Mouse (Mus musculus): Measurements from ENCODE around the gene Topors. TPM values are rescaled to one million over a fixed set of nuclear protein-coding genes. Genes with fewer than 3 reads are reported as not detected.

Topors gene
- total RNA-seq, 1 experiment: 69.3 TPM

GRCm38 (mm10) chr4:40310796-40311383, 41.2 kb upstream of the Topors start:
- Histone ChIP-seq H3K9ac (ENCODE audit: insufficient read depth, low read depth, low read length, poor library complexity, severe bottlenecking) (no peak overlapping the region), H3K4me3 (ENCODE audit: insufficient read depth in 1 of 2, low read depth in 1 of 2, low read length in 2 of 2, poor library complexity in 1 of 2, severe bottlenecking in 1 of 2) (no peak overlapping the region), H3K36me3 (ENCODE audit: control insufficient read depth, insufficient read depth, low read length, poor library complexity, severe bottlenecking) (no peaks in the 10 kb centered on the region), H3K27ac (ENCODE audit: insufficient read depth, low read depth, low read length, poor library complexity, severe bottlenecking) (no peak overlapping the region), H3K9me3 (ENCODE audit: control insufficient read depth, insufficient read depth, low read depth, low read length) (no peaks in the 10 kb centered on the region), H3K4me1 (ENCODE audit: control insufficient read depth in 2 of 2, insufficient read depth in 2 of 2, low read length in 2 of 2, poor library complexity in 1 of 2) (no peaks in the 10 kb centered on the region)
- in situ Hi-C loops (cut with MboI; ENCODE audit: low sequenced_read_pairs in 2 of 2, unreplicated experiment in 2 of 2): no loop called here
- TF ChIP-seq HCFC1 (IDR thresholded peaks at IDR 0.05; ENCODE audit: borderline replicate concordance, insufficient read depth, low read length) (no peak), MAFK (IDR thresholded peaks at IDR 0.05; ENCODE audit: insufficient read depth, low read depth, low read length) (no peak), ZNF384 (IDR thresholded peaks at IDR 0.05; ENCODE audit: low read depth, low read length) (no peak), ZC3H11A (IDR thresholded peaks at IDR 0.05; ENCODE audit: borderline replicate concordance, low read depth, low read length) (no peak), CHD2 (IDR thresholded peaks at IDR 0.05; ENCODE audit: low read depth, low read length) (no peak)
- no peak for DNase-seq (ENCODE audit: low read depth, low spot score)

- no peak overlapping the region for H3K9ac ChIP-seq (ENCODE audit: insufficient read depth, low read depth, low read length, poor library complexity, severe bottlenecking)
- H3K4me3 ChIP-seq (ENCODE audit: insufficient read depth in 1 of 2, low read depth in 1 of 2, low read length in 2 of 2, poor library complexity in 1 of 2, severe bottlenecking in 1 of 2): no peak overlapping the region
- H3K36me3 ChIP-seq (ENCODE audit: control insufficient read depth, insufficient read depth, low read length, poor library complexity, severe bottlenecking): no peaks in the 10 kb centered on the region
- H3K9me3 ChIP-seq (ENCODE audit: control insufficient read depth, insufficient read depth, low read depth, low read length): no peaks in the 10 kb centered on the region
- H3K4me1 ChIP-seq (ENCODE audit: control insufficient read depth in 2 of 2, insufficient read depth in 2 of 2, low read length in 2 of 2, poor library complexity in 1 of 2): no peaks in the 10 kb centered on the region
- H3K27ac ChIP-seq (ENCODE audit: insufficient read depth, low read depth, low read length, poor library complexity, severe bottlenecking): no peak overlapping the region
- TF ChIP-seq CHD2 (IDR thresholded peaks at IDR 0.05; ENCODE audit: low read depth, low read length) (no peak), ZC3H11A (IDR thresholded peaks at IDR 0.05; ENCODE audit: borderline replicate concordance, low read depth, low read length) (no peak), HCFC1 (IDR thresholded peaks at IDR 0.05; ENCODE audit: borderline replicate concordance, insufficient read depth, low read length) (no peak), MAFK (IDR thresholded peaks at IDR 0.05; ENCODE audit: insufficient read depth, low read depth, low read length) (no peak), ZNF384 (IDR thresholded peaks at IDR 0.05; ENCODE audit: low read depth, low read length) (no peak)
- no peak for DNase-seq (ENCODE audit: low read depth, low spot score)
- in situ Hi-C loops (cut with MboI; ENCODE audit: low sequenced_read_pairs in 2 of 2, unreplicated experiment in 2 of 2): no loop called here
Observed at GRCm38 (mm10) chr4:40309682-40310081, 40.0 kb upstream of the Topors start.

- Histone ChIP-seq H3K36me3 (ENCODE audit: control insufficient read depth, insufficient read depth, low read length, poor library complexity, severe bottlenecking) (no peaks in the 10 kb centered on the region), H3K4me1 (ENCODE audit: control insufficient read depth in 2 of 2, insufficient read depth in 2 of 2, low read length in 2 of 2, poor library complexity in 1 of 2) (no peaks in the 10 kb centered on the region), H3K9me3 (ENCODE audit: control insufficient read depth, insufficient read depth, low read depth, low read length) (no peaks in the 10 kb centered on the region), H3K4me3 (ENCODE audit: insufficient read depth in 1 of 2, low read depth in 1 of 2, low read length in 2 of 2, poor library complexity in 1 of 2, severe bottlenecking in 1 of 2) (no peak overlapping the region), H3K9ac (ENCODE audit: insufficient read depth, low read depth, low read length, poor library complexity, severe bottlenecking) (no peak overlapping the region), H3K27ac (ENCODE audit: insufficient read depth, low read depth, low read length, poor library complexity, severe bottlenecking) (no peak overlapping the region)
- in situ Hi-C loops (cut with MboI; ENCODE audit: low sequenced_read_pairs in 2 of 2, unreplicated experiment in 2 of 2): no loop called here
- DNase-seq (ENCODE audit: low read depth, low spot score): no peak
- no peak for TF ChIP-seq CHD2 (IDR thresholded peaks at IDR 0.05; ENCODE audit: low read depth, low read length)
- no peak for TF ChIP-seq ZNF384 (IDR thresholded peaks at IDR 0.05; ENCODE audit: low read depth, low read length)
- TF ChIP-seq MAFK (IDR thresholded peaks at IDR 0.05; ENCODE audit: insufficient read depth, low read depth, low read length): no peak
- TF ChIP-seq HCFC1 (IDR thresholded peaks at IDR 0.05; ENCODE audit: borderline replicate concordance, insufficient read depth, low read length): no peak
- no peak for TF ChIP-seq ZC3H11A (IDR thresholded peaks at IDR 0.05; ENCODE audit: borderline replicate concordance, low read depth, low read length)
Observed at GRCm38 (mm10) chr4:40302445-40303125, 32.9 kb upstream of the Topors start.

- Histone ChIP-seq H3K4me3 (ENCODE audit: insufficient read depth in 1 of 2, low read depth in 1 of 2, low read length in 2 of 2, poor library complexity in 1 of 2, severe bottlenecking in 1 of 2) (no peak overlapping the region), H3K9ac (ENCODE audit: insufficient read depth, low read depth, low read length, poor library complexity, severe bottlenecking) (no peak overlapping the region), H3K4me1 (ENCODE audit: control insufficient read depth in 2 of 2, insufficient read depth in 2 of 2, low read length in 2 of 2, poor library complexity in 1 of 2) (no peaks in the 10 kb centered on the region), H3K36me3 (ENCODE audit: control insufficient read depth, insufficient read depth, low read length, poor library complexity, severe bottlenecking) (no peaks in the 10 kb centered on the region), H3K27ac (ENCODE audit: insufficient read depth, low read depth, low read length, poor library complexity, severe bottlenecking) (no peak overlapping the region), H3K9me3 (ENCODE audit: control insufficient read depth, insufficient read depth, low read depth, low read length) (no peaks in the 10 kb centered on the region)
- in situ Hi-C loops (cut with MboI; ENCODE audit: low sequenced_read_pairs in 2 of 2, unreplicated experiment in 2 of 2): no loop called here
- TF ChIP-seq HCFC1 (IDR thresholded peaks at IDR 0.05; ENCODE audit: borderline replicate concordance, insufficient read depth, low read length): no peak
- peak; percentile 75 for TF ChIP-seq ZC3H11A (IDR thresholded peaks at IDR 0.05; ENCODE audit: borderline replicate concordance, low read depth, low read length)
- peak; percentile 53; the same call in 1 of the 2 replicates for TF ChIP-seq MAFK (IDR thresholded peaks at IDR 0.05; ENCODE audit: insufficient read depth, low read depth, low read length)
- peak; percentile 71 for DNase-seq (ENCODE audit: low read depth, low spot score)
Observed at GRCm38 (mm10) chr4:40301076-40301789, 31.6 kb upstream of the Topors start.

Data from ES-E14 (cell line).